Mouse (Mus musculus) heart, postnatal 0 days (tissue): ENCODE results near the gene Cyb561d2.

Source experiments
- CTCF ChIP-seq: IDR thresholded peaks from 2 replicates; pipeline ENCODE4 v1.5.1; 2016; ENCODE audit warnings: antibody characterized with exemption, control low read depth, low read depth
- EP300 ChIP-seq: IDR thresholded peaks from 2 replicates; pipeline ENCODE4 v1.6.1; 2016; ENCODE audit warnings: antibody characterized with exemption, low read depth

- TF ChIP-seq EP300, result no peak
- no peak for TF ChIP-seq CTCF
Measured at GRCm38 (mm10) chr9:107533791-107534407, 8.1 kb downstream of the Cyb561d2 start, which contains the start of gene Tmem115.
